10 mouse cellular contexts compared by ENCODE assay signal in the genomic region with DNA sequence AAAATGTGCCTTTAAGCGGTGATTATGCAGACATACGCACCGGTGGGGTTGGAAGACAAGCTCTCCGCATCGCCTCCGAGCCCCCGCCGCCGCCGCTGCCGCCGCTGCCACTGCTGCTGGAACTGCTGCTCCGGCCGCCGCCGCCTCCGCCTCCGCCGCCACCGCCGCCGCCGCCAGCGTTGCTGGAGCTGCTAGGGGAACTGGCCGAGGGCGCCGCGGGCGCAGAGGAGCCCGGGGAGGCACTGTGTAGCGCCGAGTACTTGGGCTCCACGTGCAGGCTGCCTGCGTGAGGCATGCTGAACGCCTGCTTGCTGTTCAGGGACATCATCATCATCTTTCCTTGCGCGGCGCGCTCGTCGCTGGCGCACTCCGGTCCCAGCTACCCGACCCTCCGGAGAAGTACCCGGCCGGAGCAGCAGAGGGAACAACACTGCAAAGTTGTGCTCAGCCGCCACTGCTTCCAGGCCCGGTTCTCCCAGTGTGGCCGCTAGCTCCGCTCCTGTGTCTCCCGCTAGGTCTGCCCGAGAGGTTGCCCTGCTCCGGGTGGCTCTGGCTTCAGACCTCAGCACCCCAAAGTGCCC. TPM values are rescaled to one million over a fixed set of nuclear protein-coding genes. Genes with fewer than 3 reads are reported as not detected.
DNase-seq lines count a peak whose midpoint lies in the region; ATAC-seq and TF ChIP-seq lines count a peak whose summit lies in the region.
"Had no signal": no experiment of that assay in that cellular context is flagged by ENCODE, and none has a peak within 500 bp of the region (broad histone marks: within the 10 kb centered on the region; RNA-seq: fewer than 3 reads in every experiment).

Gene Pou4f2, minus strand, starts transcription at position 575 of the 581 bp plus-strand sequence.

- H3K4me2 ChIP-seq in liver, embryonic 12.5 days: peak within 1 kb of the TSS; percentile 53

- WGBS in cerebellum, adult 2 months: under 1% methylated on average over 54 of the region's 54 CpGs
- WGBS in liver, embryonic 12.5 days (ENCODE audit: insufficient replicate concordance): 2% methylated on average over 48 of the region's 54 CpGs

- no peak within 1 kb of the TSS for H3K27ac ChIP-seq in cerebellum, adult 2 months (ENCODE audit: insufficient read depth, low read length)
- H3K27ac ChIP-seq in liver, embryonic 12.5 days: no peak within 1 kb of the TSS

- H3K9ac ChIP-seq in liver, embryonic 12.5 days: no peak within 1 kb of the TSS

- peaks cover 5% of the 10 kb centered on the region; the same call in 1 of the 2 replicates for H3K27me3 ChIP-seq in cerebellum, adult 2 months (ENCODE audit: control insufficient read depth, insufficient read depth, low read length)
- peaks cover 89% of the 10 kb centered on the region for H3K27me3 ChIP-seq in liver, embryonic 12.5 days (replicated peaks)

- ATAC-seq in liver, embryonic 12.5 days: no peak

- no peaks in the 10 kb centered on the region for H3K36me3 ChIP-seq in liver, embryonic 12.5 days

- H3K9me3 ChIP-seq in liver, embryonic 12.5 days (replicated peaks): no peaks in the 10 kb centered on the region

- no peak within 1 kb of the TSS for H3K4me3 ChIP-seq in cerebellum, adult 2 months (replicated peaks; ENCODE audit: insufficient read depth, low read depth, low read length)
- peak within 1 kb of the TSS; percentile 32 for H3K4me3 ChIP-seq in liver, embryonic 12.5 days
- H3K4me3 ChIP-seq: erythroblast, embryonic 14.5 days had no signal

- intact Hi-C loops in heart, postnatal 10 days (cut with DNase I): no loop called here

- TF ChIP-seq CTCF in cerebellum, adult 2 months (IDR thresholded peaks at IDR 0.05; ENCODE audit: borderline replicate concordance, insufficient read depth, low read depth, low read length): no peak

- DNase-seq in cerebellum, adult 2 months: peak; percentile 6 to 28
- no peak for DNase-seq in cerebellum, adult 9-10 months
- peak; percentile 45 for DNase-seq in ovary, postnatal 36 days (ENCODE audit: low spot score)
- no peak for DNase-seq in ovary, postnatal 10 days (ENCODE audit: low spot score)
- DNase-seq in heart, postnatal 10 days: peak; percentile 11
- DNase-seq in right cerebral cortex, postnatal 4 days: peak; percentile 43
- no peak for DNase-seq in layer of hippocampus, adult 8-10 months (ENCODE audit: low spot score in 2 of 2)

- peaks cover 6% of the 10 kb centered on the region; the same call in 1 of the 2 replicates for H3K4me1 ChIP-seq in cerebellum, adult 2 months (ENCODE audit: control insufficient read depth, insufficient read depth, low read length)
- 0 out of 2 replicates have a peak, but pooled peaks cover 6% of the 10 kb centered on the region for H3K4me1 ChIP-seq in liver, embryonic 12.5 days

- no peak for TF ChIP-seq POLR2A in cerebellum, adult 2 months (IDR thresholded peaks at IDR 0.05; ENCODE audit: borderline replicate concordance, insufficient read depth, low read length)

RNA-seq across cellular contexts. Expression of gene Pou4f2, which starts in this region (rescaled TPM):
- polyA plus RNA-seq in cerebellum, adult 2 months (2012; rRNA removed): 0.55 and 0.80 TPM in 2 replicates
- total RNA-seq in heart, postnatal 10 days (2021): not detected
- polyA plus RNA-seq in liver, embryonic 12.5 days (2016; fragmentation: Nextera tagmentation; extraction: Ambion mirVana): not detected in 2 replicates
- not detected for total RNA-seq in layer of hippocampus, adult 8-10 months (2022)
- total RNA-seq: neutrophil, adult 5-6 weeks had no signal
- polyA plus RNA-seq: erythroblast, embryonic 14.5 days had no signal

Comparison
In these comparisons a context has a peak if more than half of its experiments do, and no peak if none do; other contexts are left out.
1. DNase-seq: peak in ovary, postnatal 36 days (single experiment) and right cerebral cortex, postnatal 4 days (single experiment); none in cerebellum, adult 9-10 months (single experiment), ovary, postnatal 10 days (single experiment) and layer of hippocampus, adult 8-10 months (0 of 2).
2. Peak in DNase-seq in cerebellum, adult 2 months; RNA of the gene not detected or under 1 TPM.
3. Peak in DNase-seq in heart, postnatal 10 days; RNA of the gene not detected or under 1 TPM.